Mouse (Mus musculus) megakaryocyte, embryonic 14.5 days (primary cell): Measurements from ENCODE around the gene Jtb. TPM values are rescaled to one million over a fixed set of nuclear protein-coding genes. Genes with fewer than 3 reads are reported as not detected.

ENCODE experiments used
- H3K27me3 ChIP-seq: replicated peaks from 2 replicates; pipeline ENCODE3; 2012; ENCODE audit warnings: inconsistent platforms
- H3K36me3 ChIP-seq: replicated peaks from 2 replicates; pipeline ENCODE3; 2012; ENCODE audit warnings: low read length, inconsistent platforms, mixed read lengths
- H3K4me1 ChIP-seq: 2 replicates; pipeline ENCODE4 v1.6.1; 2012; ENCODE audit warnings: inconsistent platforms
- H3K4me3 ChIP-seq: replicated peaks from 2 replicates; pipeline ENCODE3; 2012; ENCODE audit warnings: moderate library complexity, mild to moderate bottlenecking, inconsistent platforms
- H3K9me3 ChIP-seq: 2 replicates; pipeline ENCODE4 v1.6.1; 2012; ENCODE audit warnings: inconsistent platforms
- FLI1 ChIP-seq: IDR thresholded peaks from 2 replicates; pipeline ENCODE4 v1.6.1; 2012; ENCODE audit warnings: low read length, inconsistent platforms, mixed read lengths
- GATA1 ChIP-seq: IDR thresholded peaks from 3 replicates; pipeline ENCODE4 v1.6.1; 2012; ENCODE audit warnings: mixed read lengths, low read length, inconsistent platforms, borderline replicate concordance
- polyA plus RNA-seq: library from polyadenylated mRNA; stranded (reverse); fragments of >175 nt; gene quantifications from 2 replicates; pipeline ENCODE4 v1.2.3, GENCODE M21; 2012; ENCODE audit warnings: low replicate concordance; ENCODE audit not compliant: insufficient read depth

Gene Jtb
- polyA plus RNA-seq, 1 experiment: 132 TPM

DNA sequence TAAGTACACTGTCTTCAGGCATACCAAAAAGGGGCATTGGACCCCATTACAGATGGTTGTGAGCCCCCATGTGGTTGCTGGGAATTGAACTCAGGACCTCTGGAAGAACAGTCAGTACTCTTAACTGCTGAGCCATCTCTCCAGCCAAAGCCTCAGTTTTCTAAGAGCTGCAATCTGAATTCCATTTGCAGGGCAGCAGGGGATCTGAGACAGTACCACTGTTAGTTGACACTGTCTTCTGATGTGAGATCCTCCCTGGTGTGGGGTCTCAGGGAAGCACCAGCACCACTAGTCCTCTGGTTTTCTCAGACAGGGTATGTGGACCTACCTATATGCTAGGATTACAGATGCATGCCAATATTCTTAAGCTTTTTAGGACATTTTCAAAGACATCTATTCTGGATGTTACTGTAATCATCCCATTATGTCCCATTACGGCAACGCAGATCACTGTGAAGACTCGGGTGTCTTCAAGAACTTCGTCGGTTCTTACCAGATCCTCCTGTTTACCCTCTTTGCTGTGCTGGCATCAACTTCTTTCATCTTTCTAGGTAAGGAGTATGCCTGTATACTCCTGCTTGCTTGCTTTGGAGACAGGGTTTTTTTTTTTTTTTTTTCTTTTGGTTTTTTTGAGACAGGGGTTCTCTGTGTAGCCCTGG is 21.4 kb upstream of the Jtb start:
- no peak for TF ChIP-seq GATA1
- TF ChIP-seq FLI1: no peak
- no peaks in the 10 kb centered on the region for H3K9me3 ChIP-seq
- H3K4me3 ChIP-seq: no peak overlapping the region
- H3K36me3 ChIP-seq: peaks cover 55% of the 10 kb centered on the region
- H3K4me1 ChIP-seq: peaks cover 38% of the 10 kb centered on the region
- no peaks in the 10 kb centered on the region for H3K27me3 ChIP-seq

DNA sequence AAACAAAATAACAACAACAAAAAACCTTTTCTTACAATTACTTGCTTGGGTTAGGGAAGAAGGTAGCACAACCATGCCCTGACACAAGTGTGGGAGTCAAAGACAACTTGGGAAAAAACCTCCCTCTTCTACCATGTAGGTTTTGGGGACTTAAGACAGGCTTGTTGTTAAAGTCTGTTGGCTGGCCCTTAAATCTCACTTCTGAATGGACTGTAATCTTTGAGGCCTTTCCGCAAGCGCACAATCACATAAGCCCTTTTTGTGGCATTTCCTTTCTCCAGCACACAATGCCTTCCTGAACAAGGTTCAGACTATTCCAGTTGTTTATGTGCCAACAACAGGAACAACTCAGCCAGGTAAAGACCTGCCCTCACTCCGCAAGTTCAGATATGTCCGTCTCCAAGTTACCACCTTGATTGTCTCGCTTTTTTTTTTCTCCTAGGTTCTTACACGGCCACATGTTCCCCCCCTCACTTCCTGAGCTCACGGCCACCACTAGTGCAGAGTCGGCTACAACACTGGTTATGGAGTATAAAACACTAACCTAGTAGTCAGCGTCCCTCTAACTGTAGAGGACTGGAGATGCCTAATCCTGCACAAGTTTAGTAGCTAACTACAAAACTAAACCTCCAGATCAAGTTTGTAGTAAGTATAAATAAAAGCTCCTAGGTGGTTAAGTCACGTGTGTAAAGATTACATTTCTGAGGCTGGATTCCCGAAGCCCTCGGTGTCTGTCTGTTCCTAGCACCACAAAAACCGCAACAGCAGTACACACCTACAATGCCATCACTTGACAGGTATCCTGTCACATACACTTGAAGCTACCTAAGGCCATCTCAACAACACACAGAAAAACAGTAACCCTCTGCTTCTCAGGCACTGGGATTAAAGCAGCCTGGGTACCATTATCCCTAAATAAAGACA is 19.7 kb upstream of the Jtb start:
- no peak for TF ChIP-seq FLI1
- no peak for TF ChIP-seq GATA1
- peak overlapping the region; percentile 97 for H3K4me3 ChIP-seq
- H3K36me3 ChIP-seq: peaks cover 53% of the 10 kb centered on the region
- no peaks in the 10 kb centered on the region for H3K27me3 ChIP-seq
- no peaks in the 10 kb centered on the region for H3K9me3 ChIP-seq
- peaks cover 45% of the 10 kb centered on the region for H3K4me1 ChIP-seq

DNA sequence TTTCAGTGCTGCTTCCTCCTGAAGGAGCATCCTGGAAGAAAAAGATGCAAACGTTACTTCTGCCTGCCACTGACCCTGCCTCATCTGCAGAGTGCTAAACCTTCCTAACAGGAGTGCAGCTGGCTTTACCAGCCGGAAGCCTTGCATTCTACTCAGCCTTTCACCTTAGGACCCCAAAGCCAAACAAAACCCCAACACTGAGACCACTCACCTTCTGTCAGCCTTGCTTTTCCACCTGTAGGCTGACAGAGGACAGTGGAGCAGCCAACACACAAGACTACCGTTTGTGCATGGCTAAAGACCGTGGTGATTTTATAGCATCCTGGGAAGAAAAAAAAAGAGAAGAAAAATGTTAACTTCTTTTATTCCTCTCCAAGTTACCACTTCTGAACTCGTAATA is 18.7 kb upstream of the Jtb start:
- Histone ChIP-seq H3K4me3 (peak overlapping the region; percentile 97), H3K4me1 (peaks cover 54% of the 10 kb centered on the region), H3K27me3 (no peaks in the 10 kb centered on the region), H3K36me3 (peaks cover 49% of the 10 kb centered on the region), H3K9me3 (no peaks in the 10 kb centered on the region)
- TF ChIP-seq FLI1: no peak
- TF ChIP-seq GATA1: no peak

DNA sequence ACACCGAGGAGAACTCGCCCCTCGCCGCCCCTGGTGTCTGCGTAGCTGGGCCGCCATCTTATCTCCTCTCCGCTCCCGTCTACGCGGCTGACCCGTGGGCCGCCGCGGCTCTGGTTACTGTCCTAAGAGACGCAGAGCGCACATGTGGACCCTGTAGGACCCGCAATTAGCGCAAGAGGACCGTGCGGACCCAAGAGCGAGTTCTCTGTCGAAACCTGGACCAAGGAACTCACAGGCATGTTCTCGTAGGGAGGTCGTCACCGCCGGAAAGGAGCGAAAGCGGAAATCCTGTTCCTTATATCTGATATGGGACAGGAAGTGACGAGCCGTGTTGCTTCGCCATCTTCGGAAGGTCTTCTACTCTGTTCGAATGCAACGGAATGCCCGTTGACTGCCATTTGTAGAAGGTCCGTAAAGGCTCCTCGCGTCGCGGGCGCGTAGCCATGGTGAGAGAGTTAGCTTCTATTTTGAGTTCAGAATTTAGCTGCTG is 18.0 kb upstream of the Jtb start, which contains the start of the genes Rps27 and Rab13:
Rps27 (minus strand) TSS at position 275 of the 490 bp plus-strand sequence.
Rab13 (plus strand) TSS at position 319 of the 490 bp plus-strand sequence.
- H3K4me3 ChIP-seq: peak within 1 kb of the TSS; percentile 97
- TF ChIP-seq FLI1: peak; percentile 98
- peak; percentile 87 for TF ChIP-seq GATA1
- H3K9me3 ChIP-seq: no peaks in the 10 kb centered on the region
- H3K4me1 ChIP-seq: peaks cover 60% of the 10 kb centered on the region
- peaks cover 42% of the 10 kb centered on the region for H3K36me3 ChIP-seq
- no peaks in the 10 kb centered on the region for H3K27me3 ChIP-seq

DNA sequence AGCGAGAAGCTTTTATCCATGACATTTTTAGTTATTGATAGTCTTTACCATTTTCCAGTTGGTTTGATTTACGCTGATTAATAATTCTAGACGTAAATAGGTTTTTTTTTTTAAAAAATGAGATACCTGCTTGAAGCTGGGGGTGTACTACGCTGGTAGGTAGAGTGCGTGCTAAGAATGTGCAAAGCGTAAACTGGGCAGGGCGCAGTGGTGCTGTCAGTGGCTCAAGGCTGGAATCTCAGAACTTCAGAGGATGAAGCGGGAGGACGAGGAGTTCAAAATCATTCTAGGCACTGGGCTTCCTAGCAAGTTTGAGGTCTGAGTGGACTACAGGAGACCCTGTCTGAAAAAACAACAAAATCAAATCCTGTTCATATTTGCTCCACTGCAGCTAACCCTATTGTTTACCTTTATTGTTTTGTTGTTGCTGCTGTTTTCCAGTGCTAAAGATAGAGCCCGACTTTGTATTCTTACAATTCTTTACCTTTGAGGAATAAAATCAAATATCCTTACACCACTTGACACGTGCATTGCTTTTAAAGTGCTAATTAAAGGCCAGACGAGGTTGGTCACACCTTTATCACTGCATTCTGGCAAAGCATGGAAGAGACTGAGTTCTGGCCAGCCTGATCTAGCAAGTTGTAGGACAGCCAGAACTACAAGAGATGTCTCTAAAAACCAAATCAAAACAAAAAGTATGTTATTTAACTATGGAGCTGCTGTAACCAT is 17.3 kb upstream of the Jtb start:
- Histone ChIP-seq H3K4me3 (peak overlapping the region; percentile 97), H3K9me3 (no peaks in the 10 kb centered on the region), H3K36me3 (peaks cover 35% of the 10 kb centered on the region), H3K27me3 (no peaks in the 10 kb centered on the region), H3K4me1 (peaks cover 60% of the 10 kb centered on the region)
- TF ChIP-seq GATA1 (no peak), FLI1 (no peak)

DNA sequence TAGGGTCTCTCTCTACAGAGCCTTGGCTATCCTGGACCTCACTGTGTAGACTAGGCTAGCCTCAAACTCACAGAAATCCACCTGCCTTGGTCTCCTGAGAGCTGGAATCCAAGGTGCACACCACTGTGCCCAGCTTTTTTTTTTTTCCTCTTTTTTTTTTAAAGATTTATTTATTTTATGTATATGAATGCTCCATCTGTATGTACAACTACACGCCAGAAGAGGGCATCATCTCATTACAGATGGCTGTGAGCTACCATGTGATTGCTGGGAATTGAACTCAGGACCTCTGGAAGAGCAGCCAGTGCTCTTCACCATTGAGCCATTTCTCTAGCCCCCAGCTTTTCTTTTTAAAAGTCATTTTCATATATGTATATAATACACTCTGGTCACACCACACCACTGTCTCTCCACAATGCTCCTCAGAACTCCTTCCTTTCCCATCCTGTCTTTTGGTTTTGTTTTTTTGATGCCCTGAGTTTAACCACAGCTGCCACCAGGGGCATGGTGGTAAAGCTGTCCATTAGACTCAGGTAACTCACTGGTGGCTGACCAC is 15.5 kb upstream of the Jtb start:
- TF ChIP-seq FLI1: no peak
- H3K9me3 ChIP-seq: no peaks in the 10 kb centered on the region
- H3K4me3 ChIP-seq: no peak overlapping the region
- H3K4me1 ChIP-seq: peaks cover 64% of the 10 kb centered on the region
- H3K36me3 ChIP-seq: peaks cover 19% of the 10 kb centered on the region
- H3K27me3 ChIP-seq: no peaks in the 10 kb centered on the region

DNA sequence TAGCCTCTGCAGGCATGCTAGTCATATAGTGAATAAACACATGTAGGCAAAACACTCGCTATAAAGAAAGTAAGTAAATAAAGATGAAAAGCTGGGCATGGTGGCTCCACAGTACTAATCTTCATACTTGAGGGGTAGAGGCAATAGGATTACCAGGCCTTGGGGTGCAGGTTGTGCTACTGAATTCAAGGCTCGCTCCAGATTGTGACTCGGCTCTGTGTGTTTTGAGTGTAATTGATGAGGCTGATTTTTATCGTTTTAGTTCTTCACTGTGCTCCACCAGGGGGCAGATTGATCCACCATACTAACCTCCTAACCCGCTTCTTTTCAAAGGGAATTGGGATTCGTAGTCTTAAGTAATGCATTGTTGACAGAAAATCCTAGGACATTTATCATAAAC is 11.3 kb upstream of the Jtb start:
- Histone ChIP-seq H3K4me1 (peaks cover 65% of the 10 kb centered on the region), H3K9me3 (no peaks in the 10 kb centered on the region), H3K36me3 (peaks cover 24% of the 10 kb centered on the region), H3K27me3 (no peaks in the 10 kb centered on the region), H3K4me3 (peak overlapping the region; percentile 93)
- TF ChIP-seq GATA1 (no peak), FLI1 (no peak)

DNA sequence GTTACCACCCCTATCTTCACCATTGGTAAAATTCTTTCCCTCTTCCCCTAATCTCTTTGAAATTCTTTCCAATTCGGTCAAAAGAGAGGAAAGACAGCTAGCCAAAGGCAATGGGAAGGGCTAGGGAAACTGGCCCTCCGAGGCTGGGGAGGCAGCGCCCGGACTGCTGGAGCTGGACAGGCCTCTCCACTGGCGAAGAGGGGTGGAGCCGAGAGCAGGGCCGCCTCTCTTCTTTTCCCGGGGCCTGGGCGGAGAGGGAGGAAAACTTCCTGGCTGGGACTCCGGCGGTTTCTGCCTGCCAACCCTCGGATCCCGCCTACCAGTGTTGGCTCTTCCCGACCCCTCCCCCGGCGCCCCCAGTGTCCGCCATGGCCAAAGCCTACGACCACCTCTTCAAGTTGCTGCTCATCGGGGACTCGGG is 10.9 kb upstream of the Jtb start:
- peaks cover 62% of the 10 kb centered on the region for H3K4me1 ChIP-seq
- no peaks in the 10 kb centered on the region for H3K9me3 ChIP-seq
- H3K36me3 ChIP-seq: peaks cover 29% of the 10 kb centered on the region
- TF ChIP-seq FLI1: no peak
- TF ChIP-seq GATA1: no peak
- peak overlapping the region; percentile 93 for H3K4me3 ChIP-seq
- no peaks in the 10 kb centered on the region for H3K27me3 ChIP-seq

DNA sequence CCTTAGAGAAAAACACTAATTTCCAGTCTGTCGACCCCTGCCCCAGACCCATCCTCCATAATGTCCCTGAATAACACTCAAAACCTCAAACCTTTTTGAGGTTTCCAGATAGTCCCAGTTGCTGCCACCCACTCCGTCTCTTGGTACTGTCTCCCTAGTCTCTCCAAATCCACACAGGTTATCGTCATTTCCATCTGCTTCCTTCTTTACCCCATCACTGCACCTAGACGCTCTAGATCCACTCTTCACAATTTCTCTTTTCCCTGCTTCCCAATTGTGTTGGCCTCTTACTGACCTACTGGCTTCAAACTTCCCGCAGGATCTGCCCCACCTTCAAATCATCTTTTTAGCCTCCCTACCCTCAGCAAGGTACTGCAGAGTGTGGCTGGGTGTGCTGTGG is 10.3 kb upstream of the Jtb start:
- Histone ChIP-seq H3K4me3 (peak overlapping the region; percentile 93), H3K27me3 (no peaks in the 10 kb centered on the region), H3K9me3 (no peaks in the 10 kb centered on the region), H3K4me1 (peaks cover 60% of the 10 kb centered on the region), H3K36me3 (peaks cover 35% of the 10 kb centered on the region)
- TF ChIP-seq GATA1 (no peak), FLI1 (no peak)
